8 mouse cellular contexts compared by ENCODE assay signal in the genomic region with DNA sequence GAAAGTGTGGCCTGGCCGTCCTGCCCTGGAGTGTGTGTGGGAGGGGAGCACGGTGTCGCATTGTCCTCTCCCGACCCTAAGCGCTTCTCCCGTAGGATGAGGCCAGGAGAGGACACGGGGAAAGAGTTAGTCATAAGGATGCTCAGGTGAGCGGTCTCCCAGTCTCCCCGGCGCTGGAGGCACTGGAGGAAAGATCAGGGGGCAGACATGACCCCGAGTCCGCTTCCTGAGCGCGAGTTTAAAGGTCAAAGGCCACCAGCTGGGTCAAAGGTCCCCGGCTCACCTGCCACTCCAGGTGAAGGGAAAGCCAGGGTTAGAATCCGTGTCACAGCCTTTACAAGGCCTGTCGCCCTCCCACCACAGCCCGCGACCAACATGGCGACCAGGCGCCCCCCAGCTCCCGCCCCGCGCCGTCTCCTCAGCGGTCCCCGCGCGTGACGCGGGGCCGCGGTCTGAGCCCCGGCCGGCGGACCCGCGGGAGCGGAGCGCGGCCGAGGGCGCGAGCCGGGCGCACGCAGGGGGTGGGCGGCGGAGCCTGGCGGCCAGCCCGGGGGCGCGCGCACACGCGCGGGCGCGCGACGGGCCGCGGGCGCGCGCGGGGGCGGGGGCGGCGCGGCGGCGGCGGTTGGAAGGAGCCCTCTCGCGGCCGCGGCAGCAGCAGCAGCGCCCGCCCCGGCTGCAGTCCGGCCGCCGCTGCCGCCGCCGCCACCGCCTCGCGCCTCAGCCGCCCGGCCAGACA. TPM values are rescaled to one million over a fixed set of nuclear protein-coding genes. Genes with fewer than 3 reads are reported as not detected.
DNase-seq lines count a peak whose midpoint lies in the region; ATAC-seq and TF ChIP-seq lines count a peak whose summit lies in the region.

Gene Hectd2, plus strand, starts transcription at position 594 of the 739 bp plus-strand sequence.

- H3K27ac ChIP-seq in forebrain, postnatal 0 days (ENCODE audit: low read depth, low read length): peak within 1 kb of the TSS; percentile 91

- peaks cover 10% of the 10 kb centered on the region for H3K4me1 ChIP-seq in G1E (ENCODE audit: insufficient read depth, low read depth, low read length)
- H3K4me1 ChIP-seq in forebrain, postnatal 0 days (ENCODE audit: insufficient read depth): peaks cover 4% of the 10 kb centered on the region; the same call in 1 of the 2 replicates

- H3K9me3 ChIP-seq in G1E (replicated peaks): 0 out of 2 replicates have a peak, but pooled peaks cover 8% of the 10 kb centered on the region
- no peaks in the 10 kb centered on the region for H3K9me3 ChIP-seq in forebrain, postnatal 0 days (ENCODE audit: low read length)

- H3K4me3 ChIP-seq in G1E (ENCODE audit: low read depth, low read length): peak within 1 kb of the TSS; percentile 70
- peak within 1 kb of the TSS; percentile 94 for H3K4me3 ChIP-seq in forebrain, postnatal 0 days (ENCODE audit: low read depth, low read length)

- peak; percentile 21 for DNase-seq in G1E (ENCODE audit: low spot score)
- peak; percentile 74 to 83 for DNase-seq in cerebellum, adult 18-20 months
- DNase-seq in forebrain, postnatal 0 days: peak; percentile 76
- DNase-seq in heart, postnatal 4 days: peak; percentile 69
- DNase-seq in layer of hippocampus, adult 9-11 months: peak; percentile 55
- peak; percentile 68 for DNase-seq in lung, postnatal 10 days
- peak; percentile 68 for DNase-seq in ovary, postnatal 36 days (ENCODE audit: low spot score)
- peak; percentile 56 to 63 for DNase-seq in thymus, postnatal 36 days

- no peaks in the 10 kb centered on the region for H3K36me3 ChIP-seq in G1E (replicated peaks)
- H3K36me3 ChIP-seq in forebrain, postnatal 0 days (ENCODE audit: insufficient read depth): no peaks in the 10 kb centered on the region

- ATAC-seq in G1E (ENCODE audit: extremely low read depth, insufficient number of reproducible peaks, low FRiP score, poor library complexity, severe bottlenecking): no peak
- ATAC-seq in forebrain, postnatal 0 days: peak; percentile 84

- H3K27me3 ChIP-seq in G1E (ENCODE audit: insufficient read depth, low read length): peaks cover 27% of the 10 kb centered on the region
- H3K27me3 ChIP-seq in forebrain, postnatal 0 days (ENCODE audit: insufficient read depth, low read length): no peaks in the 10 kb centered on the region

- peak within 1 kb of the TSS; percentile 92 for H3K9ac ChIP-seq in forebrain, postnatal 0 days

- H3K4me2 ChIP-seq in forebrain, postnatal 0 days (ENCODE audit: low read depth): peak within 1 kb of the TSS; percentile 73

- WGBS in forebrain, postnatal 0 days: under 1% methylated on average over 69 of the region's 92 CpGs

- no peak for TF ChIP-seq CTCF in G1E (IDR thresholded peaks at IDR 0.05; ENCODE audit: low read depth, low read length)
- no peak; the same call in 1 of the 2 replicates for TF ChIP-seq CTCF in forebrain, postnatal 0 days (IDR thresholded peaks at IDR 0.05; ENCODE audit: low read depth)

RNA-seq across cellular contexts. Expression of gene Hectd2, which starts in this region (rescaled TPM):
- total RNA-seq in G1E (2014; fragmentation: Nextera tagmentation): 0.75 TPM in 1 of 2 replicates, not detected in the other
- 0.33 and 0.52 TPM in 2 replicates for total RNA-seq in G1E (2017)
- 0.05 and 0.06 TPM in 2 replicates for polyA plus RNA-seq in G1E (2012)
- 28.6 and 32.9 TPM in 2 replicates for total RNA-seq in forebrain, postnatal 0 days (2014; rRNA removed)
- 6.1 and 6.7 TPM in 2 replicates for polyA plus RNA-seq in forebrain, postnatal 0 days (2015; fragmentation: Nextera tagmentation; extraction: Ambion mirVana)
- total RNA-seq in heart, postnatal 4 days (2021): 1 to 10 TPM; 7.2 to 9.3 TPM

Comparison
In these comparisons a context has a peak if more than half of its experiments do, and no peak if none do; other contexts are left out.
1. RNA of gene Hectd2 (total RNA-seq): 28.6 to 32.9 TPM in forebrain, postnatal 0 days and 7.2 to 9.3 TPM in heart, postnatal 4 days; 0.33 to 0.75 TPM in G1E; every median in the first group is over 4 times any median in the second.
2. Peak in DNase-seq and H3K4me3 ChIP-seq in G1E; RNA of the gene not detected or under 1 TPM.
3. DNase-seq: peak in every context shown above with its lines; median percentile 78 in cerebellum, adult 18-20 months; 76 in forebrain, postnatal 0 days; 69 in heart, postnatal 4 days; 68 in lung, postnatal 10 days; 68 in ovary, postnatal 36 days; 60 in thymus, postnatal 36 days; 55 in layer of hippocampus, adult 9-11 months; 21 in G1E.